Mouse (Mus musculus) kidney, postnatal 0 days (tissue): Measurements from ENCODE around the gene Ephb3. TPM values are rescaled to one million over a fixed set of nuclear protein-coding genes. Genes with fewer than 3 reads are reported as not detected.

Experiments
- ATAC-seq: fragments of 200-750 bp; cut with Nextera tagmentation; replicated peaks from 2 replicates; pipeline ENCODE4 v1.8.0; 2017; ENCODE audit warnings: low read depth, moderate number of reproducible peaks, moderate TSS enrichment, moderate library complexity; ENCODE audit not compliant: low FRiP score
- DNase-seq: peaks from one replicate; pipeline ENCODE4 v3.0.0-alpha.2; 2016; ENCODE audit warnings: low spot score
- H3K27ac ChIP-seq: fragments of 300-500 bp; sonication (generic); 2 replicates; pipeline ENCODE4 v1.5.1; 2014; ENCODE audit warnings: mild to moderate bottlenecking
- H3K27me3 ChIP-seq: fragments of 300-500 bp; sonication (generic); 2 replicates; pipeline ENCODE4 v1.6.1; 2014; ENCODE audit warnings: low read length, mixed read lengths; ENCODE audit not compliant: insufficient read depth
- H3K36me3 ChIP-seq: fragments of 300-500 bp; sonication (generic); 2 replicates; pipeline ENCODE4 v1.6.1; 2014; ENCODE audit warnings: low read length, mixed read lengths; ENCODE audit not compliant: insufficient read depth
- H3K4me1 ChIP-seq: fragments of 300-500 bp; sonication (generic); replicated peaks from 2 replicates; pipeline ENCODE4 v1.6.1; 2014; ENCODE audit warnings: antibody characterized with exemption, low read length, mixed read lengths; ENCODE audit not compliant: insufficient read depth
- H3K4me2 ChIP-seq: fragments of 300-500 bp; sonication (generic); 2 replicates; pipeline ENCODE4 v1.6.1; 2014; ENCODE audit warnings: mild to moderate bottlenecking, low read length, moderate library complexity, mixed read lengths
- H3K4me3 ChIP-seq: fragments of 300-500 bp; sonication (generic); replicated peaks from 2 replicates; pipeline ENCODE4 v1.5.1; 2014; ENCODE audit warnings: low read depth, low read length
- H3K9ac ChIP-seq: fragments of 300-500 bp; sonication (generic); 2 replicates; pipeline ENCODE4 v1.6.1; 2014; ENCODE audit warnings: low read depth, low read length
- H3K9me3 ChIP-seq: fragments of 300-500 bp; sonication (generic); replicated peaks from 2 replicates; pipeline ENCODE4 v1.6.1; 2016; ENCODE audit warnings: low read length, inconsistent platforms, mixed read lengths
- CTCF ChIP-seq: IDR thresholded peaks from 2 replicates; pipeline ENCODE4 v1.5.1; 2016; ENCODE audit warnings: antibody characterized with exemption, low read depth, mild to moderate bottlenecking, moderate library complexity
- WGBS: fragments of 180-500 bp; shearing (Covaris S2); extraction: QIAGEN DNeasy Blood & Tissue Kit; methylation state at CpG from one replicate; pipeline ENCODE4 v1.1.7; 2014; 5-methylcytosine and 5-hydroxymethylcytosine counted together
- microRNA-seq: library from miRNA; unstranded; fragments of <30 nt; microRNA quantifications from one replicate; pipeline ENCODE4, GENCODE M21; 2016
- polyA plus RNA-seq: library from polyadenylated mRNA; unstranded; fragments of >200 nt; fragmentation: Nextera tagmentation; extraction: Ambion mirVana; gene quantifications from 2 replicates; pipeline ENCODE4 v1.2.1, GENCODE M21; 2015

The Ephb3 gene
- polyA plus RNA-seq, 1 experiment from 2014 or later: 12.2 TPM

- no peak for TF ChIP-seq CTCF
- 74% methylated on average over 7 of the region's 7 CpGs for WGBS
Observed at GRCm38 (mm10) chr16:21265417-21265816, 60.9 kb downstream of the Ephb3 start.

GRCm38 (mm10) chr16:21269775-21270174, 65.2 kb downstream of the Ephb3 start:
- DNase-seq: no peak
- WGBS: 50% methylated on average over 8 of the region's 8 CpGs

More at GRCm38 (mm10) chr16:21265417-21265816, 60.9 kb downstream of the Ephb3 start:
- Histone ChIP-seq H3K27ac (no peak overlapping the region), H3K27me3 (no peaks in the 10 kb centered on the region), H3K36me3 (no peaks in the 10 kb centered on the region), H3K4me3 (no peak overlapping the region), H3K9me3 (no peaks in the 10 kb centered on the region), H3K4me1 (no peaks in the 10 kb centered on the region), H3K4me2 (no peak overlapping the region), H3K9ac (no peak overlapping the region)
- no peak for ATAC-seq
- DNase-seq: no peak

GRCm38 (mm10) chr16:21271773-21272247, 67.3 kb downstream of the Ephb3 start:
- DNase-seq (no peak), ATAC-seq (no peak)
- H3K27ac ChIP-seq: no peak overlapping the region
- no peaks in the 10 kb centered on the region for H3K36me3 ChIP-seq
- H3K9ac ChIP-seq: no peak overlapping the region
- 0 out of 2 replicates have a peak, but pooled peaks cover 7% of the 10 kb centered on the region for H3K4me1 ChIP-seq
- H3K27me3 ChIP-seq: no peaks in the 10 kb centered on the region
- no peak overlapping the region for H3K4me3 ChIP-seq
- WGBS: 51% methylated on average over 6 of the region's 6 CpGs
- H3K4me2 ChIP-seq: no peak overlapping the region
- TF ChIP-seq CTCF: no peak
- no peaks in the 10 kb centered on the region for H3K9me3 ChIP-seq

More at GRCm38 (mm10) chr16:21269775-21270174, 65.2 kb downstream of the Ephb3 start:
- Histone ChIP-seq H3K36me3 (no peaks in the 10 kb centered on the region), H3K4me3 (no peak overlapping the region), H3K4me2 (no peak overlapping the region), H3K27ac (no peak overlapping the region), H3K27me3 (no peaks in the 10 kb centered on the region), H3K9ac (no peak overlapping the region), H3K4me1 (0 out of 2 replicates have a peak, but pooled peaks cover 7% of the 10 kb centered on the region), H3K9me3 (no peaks in the 10 kb centered on the region)
- no peak for ATAC-seq
- no peak for TF ChIP-seq CTCF

- no peaks in the 10 kb centered on the region for H3K27me3 ChIP-seq
- ATAC-seq (no peak), DNase-seq (no peak)
- 62% methylated on average over 4 of the region's 4 CpGs for WGBS
- no peak overlapping the region for H3K4me3 ChIP-seq
- 0 out of 2 replicates have a peak, but pooled peaks cover 7% of the 10 kb centered on the region for H3K4me1 ChIP-seq
- no peak overlapping the region for H3K27ac ChIP-seq
- H3K36me3 ChIP-seq: no peaks in the 10 kb centered on the region
- no peaks in the 10 kb centered on the region for H3K9me3 ChIP-seq
- no peak overlapping the region for H3K9ac ChIP-seq
- TF ChIP-seq CTCF: no peak
- no peak overlapping the region for H3K4me2 ChIP-seq
Observed at GRCm38 (mm10) chr16:21272748-21273147, 68.2 kb downstream of the Ephb3 start.

Small RNA genes lying within 50 kb of the gene (microRNA-seq; reads per million reads assigned to microRNA genes)
- gene Mir7680: not detected

Other genes with a start within 250 kb of the Ephb3 start
- not detected in 2 replicates for gene Teddm3, start 50.8 kb upstream of the Ephb3 start, polyA plus RNA-seq
- 28.8 and 34.4 TPM in 2 replicates for gene Vps8, start 218.4 kb downstream of the Ephb3 start, polyA plus RNA-seq